Mouse (Mus musculus) adrenal gland, adult 18-20 months (tissue): ENCODE measurements around the gene Olfr813. TPM values are rescaled to one million over a fixed set of nuclear protein-coding genes. Genes with fewer than 3 reads are reported as not detected.
"Not testable (repeated sequence)": the region's sequence is repeated elsewhere in the genome, so short reads cannot be mapped to it uniquely, and the experiment has no call there.

ENCODE experiments used
- DNase-seq, 2 experiments: peaks; one replicate each; pipeline ENCODE4 v3.0.0; 2021 to 2022; ENCODE audit warnings: low spot score in 2 of 2
- long read RNA-seq, 2 experiments: library from polyadenylated mRNA; stranded (forward); transcript quantifications; one replicate each; pipeline ENCODE4 v2.0.0; 2021
- total RNA-seq, 2 experiments: library from RNA; stranded (reverse); gene quantifications; 1 replicate in 1 of 2; 2 replicates in 1 of 2; pipeline ENCODE4 v1.2.3; 2021

Gene Olfr813
- not detected for total RNA-seq
- long read RNA-seq, experiment 1 = 0 reads
- long read RNA-seq, experiment 2 = 0 reads

- no peak for DNase-seq
Measured at GRCm38 (mm10) chr10:129855067-129855466, at the start of gene Olfr813. TSS of gene Olfr813 (plus strand) at chr10:129855367.

GRCm38 (mm10) chr10:129845994-129846393 lies 9.2 kb upstream of the Olfr813 start, which contains the start of gene Olfr812:
TSS of gene Olfr812 (minus strand) at chr10:129846094.
- DNase-seq = no peak

DNA sequence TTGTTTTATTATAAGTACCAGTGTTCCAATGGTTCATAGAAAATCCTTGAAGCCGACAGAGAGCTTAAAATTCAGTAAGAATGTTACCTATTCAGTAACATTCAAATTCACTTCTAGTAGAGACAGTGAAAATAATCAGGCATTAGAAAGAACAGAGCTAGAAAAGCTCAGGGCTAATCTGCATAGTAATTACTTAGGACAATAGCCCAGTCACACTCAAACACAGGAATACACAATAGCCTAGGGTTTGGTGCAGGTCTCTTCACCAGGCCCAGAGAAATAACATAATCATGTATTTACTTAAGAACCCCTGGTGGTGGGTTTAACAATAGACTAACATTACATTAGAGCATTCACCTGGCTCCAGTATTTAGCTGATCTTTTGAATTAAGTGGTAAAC lies 7.8 kb upstream of the Olfr813 start:
- DNase-seq = no peak

DNA sequence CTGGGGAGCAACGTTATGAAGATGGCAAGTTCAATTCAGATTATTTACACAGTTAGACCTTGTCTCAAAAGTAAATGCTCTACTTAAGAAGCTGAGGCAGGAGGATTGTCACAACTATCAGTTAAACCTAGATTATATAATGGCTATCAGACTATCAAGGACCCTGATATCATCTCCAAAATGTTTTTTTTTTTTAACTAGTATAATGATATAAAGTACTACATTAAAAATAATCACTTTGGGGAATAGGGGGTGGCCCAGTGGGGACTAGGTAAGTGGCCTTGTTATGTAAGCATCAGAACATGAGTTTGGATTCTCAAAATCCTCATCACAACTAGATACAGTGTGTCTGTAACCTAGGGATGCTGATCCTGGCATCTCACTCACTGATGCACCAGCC lies 24.6 kb downstream of the Olfr813 start, which contains the start of gene Olfr814:
TSS of gene Olfr814 (minus strand) at position 101 of the 400 bp plus-strand sequence.
- not testable (repeated sequence) for DNase-seq

DNA sequence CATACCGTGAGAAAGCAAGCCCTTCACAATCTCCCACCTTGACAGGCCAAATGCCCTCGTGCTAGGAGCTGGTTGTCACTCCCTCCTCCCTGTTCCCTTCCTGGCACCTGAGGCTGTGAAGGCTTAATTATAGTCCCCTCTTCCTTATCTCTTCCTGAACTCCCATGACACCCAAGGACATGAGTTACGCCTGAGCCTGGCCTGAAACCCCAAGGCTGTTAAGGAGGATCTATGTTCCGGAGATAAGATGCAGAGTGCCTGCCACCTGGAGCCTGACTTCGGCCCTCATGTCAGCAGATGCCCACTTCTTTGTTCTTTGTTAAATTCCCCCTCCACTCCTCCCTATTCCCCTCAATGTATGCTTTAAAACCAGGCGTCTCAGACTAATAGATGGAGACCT lies 30.3 kb downstream of the Olfr813 start:
- DNase-seq = not testable (repeated sequence)

GRCm38 (mm10) chr10:129885934-129886333 lies 30.8 kb downstream of the Olfr813 start:
- no peak for DNase-seq

GRCm38 (mm10) chr10:129905767-129906166 lies 50.6 kb downstream of the Olfr813 start, which contains the start of gene Olfr815:
TSS of gene Olfr815 (minus strand) at chr10:129905867.
- not testable (repeated sequence) for DNase-seq

Other genes with a start within 250 kb of the Olfr813 start
- not detected for gene Olfr796, start 242.8 kb upstream of the Olfr813 start, total RNA-seq
- gene Olfr798, start 227.4 kb upstream of the Olfr813 start, total RNA-seq = not detected
- not detected for gene Olfr799, start 217.9 kb upstream of the Olfr813 start, total RNA-seq
- gene Olfr800, start 197.7 kb upstream of the Olfr813 start, total RNA-seq = not detected
- gene Olfr801, start 181.5 kb upstream of the Olfr813 start, total RNA-seq = not detected
- gene Olfr802, start 167.2 kb upstream of the Olfr813 start, total RNA-seq = not detected
- not detected for gene Olfr803, start 161.1 kb upstream of the Olfr813 start, total RNA-seq
- gene Olfr804, start 152.2 kb upstream of the Olfr813 start, total RNA-seq = not detected
- not detected for gene Olfr805, start 126.0 kb upstream of the Olfr813 start, total RNA-seq
- gene Olfr806, start 113.4 kb upstream of the Olfr813 start, total RNA-seq = not detected
- not detected for gene Olfr807, start 97.6 kb upstream of the Olfr813 start, total RNA-seq
- not detected for gene Olfr808, start 89.9 kb upstream of the Olfr813 start, total RNA-seq
- gene Olfr809, start 80.7 kb upstream of the Olfr813 start, total RNA-seq = not detected
- not detected for gene Olfr810, start 60.5 kb upstream of the Olfr813 start, total RNA-seq
- not detected for gene Olfr811, start 51.0 kb upstream of the Olfr813 start, total RNA-seq
- not detected for gene Olfr812, start 9.3 kb upstream of the Olfr813 start, total RNA-seq
- gene Olfr814, start 24.5 kb downstream of the Olfr813 start, total RNA-seq = not detected
- gene Olfr815, start 50.5 kb downstream of the Olfr813 start, total RNA-seq = not detected
- not detected for gene Olfr816, start 60.2 kb downstream of the Olfr813 start, total RNA-seq
- gene Olfr818, start 93.7 kb downstream of the Olfr813 start, total RNA-seq = not detected
- not detected for gene Olfr819, start 111.9 kb downstream of the Olfr813 start, total RNA-seq
- not detected for gene Olfr247, start 120.8 kb downstream of the Olfr813 start, total RNA-seq
- not detected for gene Gm10310, start 129.7 kb downstream of the Olfr813 start, total RNA-seq
- not detected for gene Olfr820, start 157.3 kb downstream of the Olfr813 start, total RNA-seq
- gene Olfr821, start 175.0 kb downstream of the Olfr813 start, total RNA-seq = not detected
- not detected for gene Olfr822, start 215.8 kb downstream of the Olfr813 start, total RNA-seq